Mouse (Mus musculus): ENCODE data around the gene Chia1.
"Not testable (repeated sequence)": the region's sequence is repeated elsewhere in the genome, so short reads cannot be mapped to it uniquely, and the experiment has no call there.

Gene Chia1

GRCm38 (mm10) chr3:106112929-106113328 lies at the start of gene Chia1:
TSS of gene Chia1 (plus strand) at chr3:106113229.
- DNase-seq (ENCODE audit: low read depth, low spot score) = no peak

- DNase-seq (ENCODE audit: low read depth, low spot score) = not testable (repeated sequence)
These were observed 45.3 kb upstream of the Chia1 start for GRCm38 (mm10) chr3:106067707-106068106.

- no peak for DNase-seq (ENCODE audit: low read depth, low spot score)
These were observed 42.0 kb upstream of the Chia1 start for GRCm38 (mm10) chr3:106070994-106071393.

- DNase-seq (ENCODE audit: low read depth, low spot score) = no peak
These were observed 38.2 kb upstream of the Chia1 start for GRCm38 (mm10) chr3:106074824-106075223.

GRCm38 (mm10) chr3:106126999-106127398 lies 14.0 kb downstream of the Chia1 start:
- no peak for DNase-seq (ENCODE audit: low read depth, low spot score)

GRCm38 (mm10) chr3:106128807-106129493 lies 15.9 kb downstream of the Chia1 start:
- DNase-seq (ENCODE audit: low read depth, low spot score) = no peak

- peak; percentile 74 for DNase-seq (ENCODE audit: low read depth, low spot score)
These were observed 18.7 kb downstream of the Chia1 start for GRCm38 (mm10) chr3:106131690-106132089.

- no peak for DNase-seq (ENCODE audit: low read depth, low spot score)
These were observed 31.1 kb downstream of the Chia1 start for GRCm38 (mm10) chr3:106144081-106144480.

GRCm38 (mm10) chr3:106154413-106154812 lies 41.4 kb downstream of the Chia1 start:
- no peak for DNase-seq (ENCODE audit: low read depth, low spot score)

- no peak for DNase-seq (ENCODE audit: low read depth, low spot score)
These were observed 54.4 kb downstream of the Chia1 start, which contains the start of gene Chil3 for GRCm38 (mm10) chr3:106167464-106167863. TSS of gene Chil3 (minus strand) at chr3:106167564.

- no peak for DNase-seq (ENCODE audit: low read depth, low spot score)
These were observed 57.6 kb downstream of the Chia1 start for GRCm38 (mm10) chr3:106170522-106171053.

- no peak for DNase-seq (ENCODE audit: low read depth, low spot score)
These were observed 58.2 kb downstream of the Chia1 start for GRCm38 (mm10) chr3:106171135-106171731.

GRCm38 (mm10) chr3:106172506-106172905 lies 59.5 kb downstream of the Chia1 start:
- not testable (repeated sequence) for DNase-seq (ENCODE audit: low read depth, low spot score)

GRCm38 (mm10) chr3:106174971-106175370 lies 61.9 kb downstream of the Chia1 start:
- DNase-seq (ENCODE audit: low read depth, low spot score) = not testable (repeated sequence)

GRCm38 (mm10) chr3:106177509-106178189 lies 64.6 kb downstream of the Chia1 start:
- no peak for DNase-seq (ENCODE audit: low read depth, low spot score)

Measured in brain, embryonic 18.5 days (tissue).